Mouse (Mus musculus): ENCODE data around the gene Gcgr. TPM values are rescaled to one million over a fixed set of nuclear protein-coding genes. Genes with fewer than 3 reads are reported as not detected.

Gene Gcgr
- total and polyA plus RNA-seq, 3 experiments, result not detected

DNA sequence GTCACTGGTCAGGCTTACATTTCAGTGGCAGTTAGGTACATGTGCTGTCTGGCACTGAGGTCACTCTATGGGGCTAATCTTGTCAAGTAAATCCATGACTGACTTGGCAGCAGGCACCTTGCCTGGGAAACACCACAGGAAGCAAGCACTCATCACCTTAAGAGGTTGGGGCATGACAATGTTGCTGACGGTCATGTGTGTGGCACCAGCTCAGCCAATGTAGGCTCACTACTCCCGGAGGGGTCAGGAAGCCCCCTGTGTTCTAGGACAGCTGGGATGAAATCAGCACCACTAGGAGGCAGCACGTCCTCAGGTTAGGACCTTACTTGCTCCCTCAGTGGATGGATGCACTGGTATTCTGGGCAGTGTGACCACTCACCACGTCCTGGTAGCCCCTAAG is 11.4 kb downstream of the Gcgr start:
- Histone ChIP-seq H3K4me1 (ENCODE audit: control insufficient read depth in 1 of 2, insufficient read depth in 2 of 2, low read length in 2 of 2) (peaks cover 0 to 10% of the 10 kb centered on the region in 2 experiments; a peak in 1 of 4 replicates), H3K27ac (ENCODE audit: control insufficient read depth, low read depth, low read length) (no peak overlapping the region), H3K27me3 (ENCODE audit: control insufficient read depth in 1 of 2, insufficient read depth in 2 of 2, low read length in 2 of 2) (no peaks in the 10 kb centered on the region), H3K4me3 (ENCODE audit: control insufficient read depth in 1 of 2, insufficient read depth in 1 of 2, low read depth in 2 of 2, low read length in 2 of 2) (no peak overlapping the region), H3K36me3 (ENCODE audit: control insufficient read depth in 1 of 2, insufficient read depth in 2 of 2, low read length in 2 of 2) (no peaks in the 10 kb centered on the region; a peak in 1 of 4 replicates), H3K9ac (ENCODE audit: control insufficient read depth, low read depth, low read length, poor library complexity, severe bottlenecking) (no peak overlapping the region), H3K79me2 (ENCODE audit: control insufficient read depth, insufficient read depth, low read length, poor library complexity) (no peaks in the 10 kb centered on the region), H3K9me3 (replicated peaks; ENCODE audit: insufficient read depth, low read length) (no peaks in the 10 kb centered on the region)
- peak; percentile 48 for TF ChIP-seq SMC3 (IDR thresholded peaks at IDR 0.05; ENCODE audit: low read depth, low read length)
- TF ChIP-seq BHLHE40 (IDR thresholded peaks at IDR 0.05; ENCODE audit: borderline replicate concordance, low read depth, low read length), result 0 out of 2 replicates have a peak, but pooled peaks have one; percentile 31
- TF ChIP-seq POLR2AphosphoS5 (IDR thresholded peaks at IDR 0.05; ENCODE audit: borderline replicate concordance, low read depth, low read length), result no peak
- TF ChIP-seq MAX (IDR thresholded peaks at IDR 0.05; ENCODE audit: low read length), result 0 out of 2 replicates have a peak, but pooled peaks have one; percentile 10
- TF ChIP-seq CTCF (IDR thresholded peaks at IDR 0.05 in 2 of 3, conservative IDR thresholded peaks at IDR 0.05 in 1 of 3; ENCODE audit: control insufficient read depth in 1 of 3, insufficient read depth in 1 of 3, low read depth in 2 of 3, low read length in 3 of 3, poor library complexity in 1 of 3, severe bottlenecking in 1 of 3), result peak; percentile 39 to 63 (median 59); a peak in 5 of 6 replicates
- TF ChIP-seq RAD21 (IDR thresholded peaks at IDR 0.05; ENCODE audit: low read depth, low read length), result peak; percentile 52
- TF ChIP-seq MYC (IDR thresholded peaks at IDR 0.05; ENCODE audit: low read depth, low read length), result 0 out of 2 replicates have a peak, but pooled peaks have one; percentile 41
- TF ChIP-seq CHD1 (IDR thresholded peaks at IDR 0.05; ENCODE audit: low read depth, low read length), result no peak
- TF ChIP-seq KAT2A (conservative IDR thresholded peaks at IDR 0.05; ENCODE audit: low read depth, low read length), result no peak
- peak; percentile 13; the same call in 1 of the 2 replicates for TF ChIP-seq ZC3H11A (IDR thresholded peaks at IDR 0.05; ENCODE audit: low read depth, low read length)
- DNase-seq (ENCODE audit: low read depth, low spot score), result peak; percentile 46

DNA sequence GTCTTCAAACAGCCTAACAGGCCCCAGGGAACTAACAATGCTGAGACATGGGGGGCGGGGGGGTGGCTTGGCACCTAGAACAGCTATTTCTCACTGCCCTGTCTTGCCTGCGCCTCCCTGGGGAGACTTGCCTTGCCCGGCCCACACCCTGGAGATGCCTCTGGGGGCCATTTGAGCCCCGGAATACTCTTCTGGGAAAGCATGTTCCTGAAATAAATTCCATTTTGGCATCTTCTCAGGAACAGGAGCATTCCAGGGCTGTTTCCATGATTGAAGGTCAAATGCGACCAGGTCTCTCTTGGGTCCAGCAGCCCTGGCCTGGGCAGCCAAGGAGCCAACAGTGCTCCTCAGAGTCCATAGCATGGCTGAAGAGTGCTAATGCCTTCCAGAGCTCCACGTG is 11.9 kb downstream of the Gcgr start:
- DNase-seq (ENCODE audit: low read depth, low spot score), result no peak
- no peaks in the 10 kb centered on the region for H3K9me3 ChIP-seq (replicated peaks; ENCODE audit: insufficient read depth, low read length)
- no peaks in the 10 kb centered on the region; a peak in 1 of 4 replicates for H3K36me3 ChIP-seq (ENCODE audit: control insufficient read depth in 1 of 2, insufficient read depth in 2 of 2, low read length in 2 of 2)
- peaks cover 0 to 12% of the 10 kb centered on the region in 2 experiments; a peak in 1 of 4 replicates for H3K4me1 ChIP-seq (ENCODE audit: control insufficient read depth in 1 of 2, insufficient read depth in 2 of 2, low read length in 2 of 2)
- H3K79me2 ChIP-seq (ENCODE audit: control insufficient read depth, insufficient read depth, low read length, poor library complexity), result no peaks in the 10 kb centered on the region
- TF ChIP-seq ZNF384 (IDR thresholded peaks at IDR 0.05; ENCODE audit: low read depth, low read length), result no peak
- no peak for TF ChIP-seq CHD1 (IDR thresholded peaks at IDR 0.05; ENCODE audit: low read depth, low read length)
- no peak for TF ChIP-seq MEF2A (IDR thresholded peaks at IDR 0.05; ENCODE audit: extremely low read depth, insufficient replicate concordance, low read depth, low read length, poor library complexity, severe bottlenecking)
- TF ChIP-seq USF1 (IDR thresholded peaks at IDR 0.05; ENCODE audit: low read depth, low read length), result no peak
- no peak for TF ChIP-seq CHD2 (IDR thresholded peaks at IDR 0.05; ENCODE audit: low read length)
- TF ChIP-seq ELF1 (IDR thresholded peaks at IDR 0.05; ENCODE audit: low read depth, low read length), result no peak
- no peak for TF ChIP-seq MXI1 (IDR thresholded peaks at IDR 0.05; ENCODE audit: low read depth, low read length)
- TF ChIP-seq NRF1 (IDR thresholded peaks at IDR 0.05; ENCODE audit: insufficient read depth, low read depth, low read length, poor library complexity, severe bottlenecking), result no peak
- TF ChIP-seq SIN3A (IDR thresholded peaks at IDR 0.05; ENCODE audit: low read length), result no peak
- TF ChIP-seq NELFE (IDR thresholded peaks at IDR 0.05; ENCODE audit: low read depth, low read length), result no peak
- TF ChIP-seq ZMIZ1 (IDR thresholded peaks at IDR 0.05; ENCODE audit: low read depth, low read length), result no peak
- TF ChIP-seq ETS1 (IDR thresholded peaks at IDR 0.05; ENCODE audit: low read depth, low read length), result no peak
- no peak for TF ChIP-seq MAZ (IDR thresholded peaks at IDR 0.05; ENCODE audit: low read depth, low read length)
- no peak for TF ChIP-seq EP300 (IDR thresholded peaks at IDR 0.05; ENCODE audit: low read depth in 1 of 2, low read length in 2 of 2)
- no peak for TF ChIP-seq MAFK (IDR thresholded peaks at IDR 0.05; ENCODE audit: borderline replicate concordance, low read depth, low read length)
- no peak for TF ChIP-seq ZKSCAN1 (IDR thresholded peaks at IDR 0.05; ENCODE audit: low read depth, low read length)
- H3K9ac ChIP-seq (ENCODE audit: control insufficient read depth, low read depth, low read length, poor library complexity, severe bottlenecking), result no peak overlapping the region
- no peak overlapping the region for H3K4me3 ChIP-seq (ENCODE audit: control insufficient read depth in 1 of 2, insufficient read depth in 1 of 2, low read depth in 2 of 2, low read length in 2 of 2)
- H3K27ac ChIP-seq (ENCODE audit: control insufficient read depth, low read depth, low read length), result no peak overlapping the region
- no peaks in the 10 kb centered on the region for H3K27me3 ChIP-seq (ENCODE audit: control insufficient read depth in 1 of 2, insufficient read depth in 2 of 2, low read length in 2 of 2)

Measured in MEL (cell line).